Mouse (Mus musculus): ENCODE data around the gene Mtg1. TPM values are rescaled to one million over a fixed set of nuclear protein-coding genes. Genes with fewer than 3 reads are reported as not detected.

Mtg1 gene
- polyA plus RNA-seq, 1 experiment, result 16.8 TPM

GRCm38 (mm10) chr7:140196002-140196401, 58.6 kb downstream of the Mtg1 start:
- Histone ChIP-seq H3K4me3 (replicated peaks; ENCODE audit: control insufficient read depth, low read depth, low read length) (no peak overlapping the region), H3K4me1 (ENCODE audit: control insufficient read depth, insufficient read depth, low read length) (no peaks in the 10 kb centered on the region), H3K27ac (ENCODE audit: control insufficient read depth, insufficient read depth, low read depth, low read length, poor library complexity) (no peak overlapping the region)
- no peak for TF ChIP-seq POLR2A (IDR thresholded peaks at IDR 0.05; ENCODE audit: borderline replicate concordance, control insufficient read depth, low read depth, low read length)
- no peak for TF ChIP-seq CTCF (IDR thresholded peaks at IDR 0.05; ENCODE audit: control insufficient read depth, insufficient read depth, low read length)
- 65% methylated on average over 8 of the region's 8 CpGs for WGBS

Other genes with a start within 250 kb of the Mtg1 start
- not detected in 2 replicates for gene Kndc1, start 242.9 kb upstream of the Mtg1 start, polyA plus RNA-seq (2011; ENCODE audit: insufficient read depth, insufficient read length, low replicate concordance, missing spikeins)
- gene Utf1, start 193.8 kb upstream of the Mtg1 start, polyA plus RNA-seq (2011; ENCODE audit: insufficient read depth, insufficient read length, low replicate concordance, missing spikeins), result 13.7 TPM in 1 of 2 replicates, not detected in the other
- not detected in 2 replicates for gene 6430531B16Rik, start 158.8 kb upstream of the Mtg1 start, polyA plus RNA-seq (2011; ENCODE audit: insufficient read depth, insufficient read length, low replicate concordance, missing spikeins)
- gene Adam8, start 145.0 kb upstream of the Mtg1 start, polyA plus RNA-seq (2011; ENCODE audit: insufficient read depth, insufficient read length, low replicate concordance, missing spikeins), result 17.9 and 55.1 TPM in 2 replicates
- gene Zfp511, start 101.2 kb upstream of the Mtg1 start, polyA plus RNA-seq (2011; ENCODE audit: insufficient read depth, insufficient read length, low replicate concordance, missing spikeins), result 10.4 and 27.2 TPM in 2 replicates
- 16.7 and 17.5 TPM in 2 replicates for gene Tubgcp2, start 100.9 kb upstream of the Mtg1 start, polyA plus RNA-seq (2011; ENCODE audit: insufficient read depth, insufficient read length, low replicate concordance, missing spikeins)
- not detected in 2 replicates for gene Msx3, start 88.5 kb upstream of the Mtg1 start, polyA plus RNA-seq (2011; ENCODE audit: insufficient read depth, insufficient read length, low replicate concordance, missing spikeins)
- gene Caly, start 55.0 kb upstream of the Mtg1 start, polyA plus RNA-seq (2011; ENCODE audit: insufficient read depth, insufficient read length, low replicate concordance, missing spikeins), result not detected in 2 replicates
- gene Prap1, start 44.2 kb upstream of the Mtg1 start, polyA plus RNA-seq (2011; ENCODE audit: insufficient read depth, insufficient read length, low replicate concordance, missing spikeins), result not detected in 2 replicates
- 11.3 and 18.7 TPM in 2 replicates for gene Fuom, start 35.1 kb upstream of the Mtg1 start, polyA plus RNA-seq (2011; ENCODE audit: insufficient read depth, insufficient read length, low replicate concordance, missing spikeins)
- gene Paox, start 21.8 kb upstream of the Mtg1 start, polyA plus RNA-seq (2011; ENCODE audit: insufficient read depth, insufficient read length, low replicate concordance, missing spikeins), result 9.4 and 11.6 TPM in 2 replicates
- gene Echs1, start 21.1 kb upstream of the Mtg1 start, polyA plus RNA-seq (2011; ENCODE audit: insufficient read depth, insufficient read length, low replicate concordance, missing spikeins), result 15.5 and 25.8 TPM in 2 replicates
- not detected in 2 replicates for gene Sprn, start 17.3 kb downstream of the Mtg1 start, polyA plus RNA-seq (2011; ENCODE audit: insufficient read depth, insufficient read length, low replicate concordance, missing spikeins)
- gene Olfr522, start 27.2 kb downstream of the Mtg1 start, polyA plus RNA-seq (2011; ENCODE audit: insufficient read depth, insufficient read length, low replicate concordance, missing spikeins), result not detected in 2 replicates
- not detected in 2 replicates for gene Olfr523, start 35.7 kb downstream of the Mtg1 start, polyA plus RNA-seq (2011; ENCODE audit: insufficient read depth, insufficient read length, low replicate concordance, missing spikeins)
- not detected in 2 replicates for gene Olfr524, start 68.4 kb downstream of the Mtg1 start, polyA plus RNA-seq (2011; ENCODE audit: insufficient read depth, insufficient read length, low replicate concordance, missing spikeins)
- gene Cd163l1, start 80.7 kb downstream of the Mtg1 start, polyA plus RNA-seq (2011; ENCODE audit: insufficient read depth, insufficient read length, low replicate concordance, missing spikeins), result 0.31 and 0.82 TPM in 2 replicates
- 0.47 and 1.2 TPM in 2 replicates for gene 5830411N06Rik, start 109.7 kb downstream of the Mtg1 start, polyA plus RNA-seq (2011; ENCODE audit: insufficient read depth, insufficient read length, low replicate concordance, missing spikeins)
- gene Olfr525, start 183.3 kb downstream of the Mtg1 start, polyA plus RNA-seq (2011; ENCODE audit: insufficient read depth, insufficient read length, low replicate concordance, missing spikeins), result not detected in 2 replicates
- not detected in 2 replicates for gene Olfr527, start 196.5 kb downstream of the Mtg1 start, polyA plus RNA-seq (2011; ENCODE audit: insufficient read depth, insufficient read length, low replicate concordance, missing spikeins)
- gene Olfr60, start 224.1 kb downstream of the Mtg1 start, polyA plus RNA-seq (2011; ENCODE audit: insufficient read depth, insufficient read length, low replicate concordance, missing spikeins), result not detected in 2 replicates
- gene Olfr530, start 238.8 kb downstream of the Mtg1 start, polyA plus RNA-seq (2011; ENCODE audit: insufficient read depth, insufficient read length, low replicate concordance, missing spikeins), result not detected in 2 replicates